Mouse (Mus musculus): ENCODE measurements around the gene Alad.
"Not testable (repeated sequence)": the region's sequence is repeated elsewhere in the genome, so short reads cannot be mapped to it uniquely, and the experiment has no call there.

Alad gene

GRCm38 (mm10) chr4:62486162-62486696 lies 33.5 kb downstream of the Alad start:
- DNase-seq (ENCODE audit: low spot score): no peak

- peak; percentile 18 for DNase-seq (ENCODE audit: low spot score)
Observed at GRCm38 (mm10) chr4:62485450-62486161, 34.1 kb downstream of the Alad start.

- DNase-seq (ENCODE audit: low spot score): no peak
Observed at GRCm38 (mm10) chr4:62484928-62485327, 34.8 kb downstream of the Alad start.

GRCm38 (mm10) chr4:62480709-62481605 lies 38.8 kb downstream of the Alad start:
- peak; percentile 38 for DNase-seq (ENCODE audit: low spot score)

GRCm38 (mm10) chr4:62479937-62480708 lies 39.6 kb downstream of the Alad start, which contains the start of gene Bspry:
Gene Bspry (plus strand): TSS chr4:62480053.
- no peak for DNase-seq (ENCODE audit: low spot score)

GRCm38 (mm10) chr4:62479593-62479936 lies 40.2 kb downstream of the Alad start:
- not testable (repeated sequence) for DNase-seq (ENCODE audit: low spot score)

GRCm38 (mm10) chr4:62477542-62478244 lies 42.0 kb downstream of the Alad start:
- DNase-seq (ENCODE audit: low spot score): no peak

- no peak for DNase-seq (ENCODE audit: low spot score)
Observed at GRCm38 (mm10) chr4:62475793-62476192, 43.9 kb downstream of the Alad start.

GRCm38 (mm10) chr4:62475131-62475530 lies 44.6 kb downstream of the Alad start:
- DNase-seq (ENCODE audit: low spot score): no peak

GRCm38 (mm10) chr4:62472071-62472470 lies 47.6 kb downstream of the Alad start:
- no peak for DNase-seq (ENCODE audit: low spot score)

- peak; percentile 80 for DNase-seq (ENCODE audit: low spot score)
Observed at GRCm38 (mm10) chr4:62470598-62471051, 49.1 kb downstream of the Alad start, which contains the start of gene Wdr31. Gene Wdr31 (minus strand): TSS chr4:62470896.

- no peak for DNase-seq (ENCODE audit: low spot score)
Observed at GRCm38 (mm10) chr4:62468158-62468557, 51.6 kb downstream of the Alad start.

GRCm38 (mm10) chr4:62463124-62463523 lies 56.6 kb downstream of the Alad start:
- no peak for DNase-seq (ENCODE audit: low spot score)

- no peak for DNase-seq (ENCODE audit: low spot score)
Observed at GRCm38 (mm10) chr4:62460348-62460747, 59.4 kb downstream of the Alad start.
